Mouse (Mus musculus): ENCODE measurements at regions not wholly inside any gene's neighbourhood (a gene's known extent, or its start where the extent isn't known, plus 50 kb on each side); places are given as distances from the start of the nearest gene placed in this dataset.
"Not testable (repeated sequence)": the region's sequence is repeated elsewhere in the genome, so short reads cannot be mapped to it uniquely, and the experiment has no call there.

- peak; percentile 6 for DNase-seq
Measured at GRCm38 (mm10) chr17:62286086-62287080, 594.7 kb downstream of the Efna5 start.

- no peak for DNase-seq
Measured at GRCm38 (mm10) chr17:62280201-62280600, 600.9 kb downstream of the Efna5 start.

GRCm38 (mm10) chr17:62271399-62271798 is 609.7 kb downstream of the Efna5 start:
- no peak for DNase-seq

- no peak for DNase-seq
Measured at GRCm38 (mm10) chr17:62269279-62269678, 611.8 kb downstream of the Efna5 start.

GRCm38 (mm10) chr17:62253448-62253847 is 627.7 kb downstream of the Efna5 start:
- DNase-seq = no peak

- DNase-seq = no peak
Measured at GRCm38 (mm10) chr17:62248011-62248410, 633.1 kb downstream of the Efna5 start.

GRCm38 (mm10) chr17:62246650-62247049 is 634.5 kb downstream of the Efna5 start:
- no peak for DNase-seq

- DNase-seq = no peak
Measured at GRCm38 (mm10) chr17:62230939-62231338, 650.2 kb downstream of the Efna5 start.

GRCm38 (mm10) chr17:62210441-62211025 is 670.6 kb downstream of the Efna5 start:
- DNase-seq = no peak

GRCm38 (mm10) chr17:62202658-62203057 is 678.5 kb downstream of the Efna5 start:
- peak; percentile 3 for DNase-seq

GRCm38 (mm10) chr17:62200491-62200890 is 680.6 kb downstream of the Efna5 start:
- no peak for DNase-seq

GRCm38 (mm10) chr17:62199559-62199958 is 681.6 kb downstream of the Efna5 start:
- peak; percentile 2 for DNase-seq

GRCm38 (mm10) chr17:62178612-62179210 is 702.4 kb downstream of the Efna5 start:
- no peak for DNase-seq

- DNase-seq = no peak
Measured at GRCm38 (mm10) chr17:62176336-62176735, 704.8 kb downstream of the Efna5 start.

- no peak for DNase-seq
Measured at GRCm38 (mm10) chr17:62172305-62172704, 708.8 kb downstream of the Efna5 start.

- DNase-seq = no peak
Measured at GRCm38 (mm10) chr17:62171532-62171931, 709.6 kb downstream of the Efna5 start.

- DNase-seq = no peak
Measured at GRCm38 (mm10) chr17:62161457-62161856, 719.7 kb downstream of the Efna5 start.

GRCm38 (mm10) chr17:62160301-62160700 is 720.8 kb downstream of the Efna5 start:
- DNase-seq = no peak

- no peak for DNase-seq
Measured at GRCm38 (mm10) chr17:62135050-62135449, 746.1 kb downstream of the Efna5 start.

- DNase-seq = not testable (repeated sequence)
Measured at GRCm38 (mm10) chr17:62111703-62112102, 769.4 kb downstream of the Efna5 start.

- no peak for DNase-seq
Measured at GRCm38 (mm10) chr17:62109052-62109451, 772.1 kb downstream of the Efna5 start.

- DNase-seq = no peak
Measured at GRCm38 (mm10) chr17:62083281-62083680, 797.8 kb downstream of the Efna5 start.

GRCm38 (mm10) chr17:62077604-62078003 is 803.5 kb downstream of the Efna5 start:
- DNase-seq = peak; percentile 27

GRCm38 (mm10) chr17:62064939-62065338 is 816.2 kb downstream of the Efna5 start:
- DNase-seq = no peak

Measured in layer of hippocampus, adult 9-11 months (tissue).